Mouse (Mus musculus) kidney, adult 18-20 months (tissue): ENCODE results near the gene 1700109H08Rik.
A peak's percentile ranks its signal among the peaks of the same experiment; 100 is the strongest.
"Not testable (repeated sequence)": the region's sequence is repeated elsewhere in the genome, so short reads cannot be mapped to it uniquely, and the experiment has no call there.

Experiments used
- DNase-seq: peaks from one replicate; pipeline ENCODE4 v3.0.0; 2021

1700109H08Rik gene

GRCm38 (mm10) chr5:3571266-3571665 lies at the start of gene 1700109H08Rik:
Gene 1700109H08Rik (plus strand): TSS chr5:3571566.
- DNase-seq: no peak

- DNase-seq: no peak
Measured at GRCm38 (mm10) chr5:3521741-3522140, 49.6 kb upstream of the 1700109H08Rik start.

GRCm38 (mm10) chr5:3522826-3523225 lies 48.5 kb upstream of the 1700109H08Rik start:
- DNase-seq: peak; percentile 18

GRCm38 (mm10) chr5:3527041-3527691 lies 44.2 kb upstream of the 1700109H08Rik start:
- no peak for DNase-seq

- DNase-seq: no peak
Measured at GRCm38 (mm10) chr5:3529585-3530189, 41.7 kb upstream of the 1700109H08Rik start.

GRCm38 (mm10) chr5:3532048-3532447 lies 39.3 kb upstream of the 1700109H08Rik start:
- not testable (repeated sequence) for DNase-seq

GRCm38 (mm10) chr5:3536592-3537212 lies 34.7 kb upstream of the 1700109H08Rik start:
- no peak for DNase-seq

GRCm38 (mm10) chr5:3538505-3539472 lies 32.6 kb upstream of the 1700109H08Rik start:
- DNase-seq: no peak

- DNase-seq: no peak
Measured at GRCm38 (mm10) chr5:3541871-3542270, 29.5 kb upstream of the 1700109H08Rik start.

GRCm38 (mm10) chr5:3543629-3544479 lies 27.5 kb upstream of the 1700109H08Rik start, which contains the start of gene Fam133b:
Gene Fam133b (plus strand): TSS chr5:3543833.
- DNase-seq: peak; percentile 98

GRCm38 (mm10) chr5:3544480-3544769 lies 26.9 kb upstream of the 1700109H08Rik start:
- no peak for DNase-seq

- DNase-seq: peak; percentile 58
Measured at GRCm38 (mm10) chr5:3546226-3546625, 25.1 kb upstream of the 1700109H08Rik start.

- DNase-seq: no peak
Measured at GRCm38 (mm10) chr5:3551481-3551880, 19.9 kb upstream of the 1700109H08Rik start.

- DNase-seq: no peak
Measured at GRCm38 (mm10) chr5:3554198-3554597, 17.2 kb upstream of the 1700109H08Rik start.

GRCm38 (mm10) chr5:3574825-3575224 lies 3.5 kb downstream of the 1700109H08Rik start:
- DNase-seq: no peak

GRCm38 (mm10) chr5:3577939-3578338 lies 6.6 kb downstream of the 1700109H08Rik start:
- no peak for DNase-seq

- no peak for DNase-seq
Measured at GRCm38 (mm10) chr5:3579066-3579465, 7.7 kb downstream of the 1700109H08Rik start.

- DNase-seq: peak; percentile 92
Measured at GRCm38 (mm10) chr5:3595693-3596398, 24.5 kb downstream of the 1700109H08Rik start, which contains the start of gene Pex1. Gene Pex1 (plus strand): TSS chr5:3596066.

- DNase-seq: peak; percentile 86
Measured at GRCm38 (mm10) chr5:3596399-3596766, 25.0 kb downstream of the 1700109H08Rik start, which contains the start of gene Rbm48. Gene Rbm48 (minus strand): TSS chr5:3596585.

- no peak for DNase-seq
Measured at GRCm38 (mm10) chr5:3597171-3597570, 25.8 kb downstream of the 1700109H08Rik start.

GRCm38 (mm10) chr5:3598766-3599165 lies 27.4 kb downstream of the 1700109H08Rik start:
- no peak for DNase-seq
